Mouse (Mus musculus) MEL (cell line): ENCODE measurements around the gene Gm5426. TPM values are rescaled to one million over a fixed set of nuclear protein-coding genes. Genes with fewer than 3 reads are reported as not detected.

Source experiments
- DNase-seq: peaks from one replicate; pipeline ENCODE4 v3.0.0; 2011; ENCODE audit warnings: low read depth, low spot score
- H3K27ac ChIP-seq: 2 replicates; pipeline ENCODE4 v1.5.1; 2012; ENCODE audit warnings: low read depth, mild to moderate bottlenecking, control low read depth, low read length, moderate library complexity; ENCODE audit not compliant: control insufficient read depth
- H3K27me3 ChIP-seq, 2 experiments: fragments of 150-350 bp in 1 of 2; sonication (generic) in 1 of 2; 2 replicates each; pipeline ENCODE4 v1.6.1; 2012; ENCODE audit warnings: low read length in 2 of 2, mild to moderate bottlenecking in 2 of 2, improper control_type of control experiment in 1 of 2, moderate library complexity in 1 of 2; ENCODE audit not compliant: insufficient read depth in 2 of 2, control insufficient read depth in 1 of 2
- H3K36me3 ChIP-seq, 2 experiments: 2 replicates each; pipeline ENCODE4 v1.6.1; 2012 to 2014; ENCODE audit warnings: low read length in 2 of 2, improper control_type of control experiment in 1 of 2, inconsistent platforms in 1 of 2, mild to moderate bottlenecking in 1 of 2; ENCODE audit not compliant: insufficient read depth in 2 of 2, control insufficient read depth in 1 of 2
- H3K4me1 ChIP-seq, 2 experiments: fragments of 150-350 bp in 1 of 2; sonication (generic) in 1 of 2; 2 replicates each; pipeline ENCODE4 v1.6.1; 2012; ENCODE audit warnings: low read length in 2 of 2, improper control_type of control experiment in 1 of 2, mild to moderate bottlenecking in 1 of 2; ENCODE audit not compliant: insufficient read depth in 2 of 2, control insufficient read depth in 1 of 2
- H3K4me3 ChIP-seq, 2 experiments: fragments of 150-350 bp in 1 of 2; sonication (generic) in 1 of 2; 2 replicates each; pipeline ENCODE4 v1.5.1; 2012; ENCODE audit warnings: low read depth in 2 of 2, low read length in 2 of 2, mild to moderate bottlenecking in 2 of 2, moderate library complexity in 2 of 2, control low read depth in 1 of 2, improper control_type of control experiment in 1 of 2; ENCODE audit not compliant: control insufficient read depth in 1 of 2, insufficient read depth in 1 of 2
- H3K79me2 ChIP-seq: 2 replicates; pipeline ENCODE4 v1.6.1; 2012; ENCODE audit warnings: mild to moderate bottlenecking, low read length, moderate library complexity; ENCODE audit not compliant: control insufficient read depth, poor library complexity, insufficient read depth
- H3K9ac ChIP-seq: 2 replicates; pipeline ENCODE4 v1.6.1; 2012; ENCODE audit warnings: low read depth, mild to moderate bottlenecking, control low read depth, low read length, moderate library complexity; ENCODE audit not compliant: control insufficient read depth, poor library complexity, severe bottlenecking
- H3K9me3 ChIP-seq: fragments of 150-350 bp; sonication (generic); replicated peaks from 2 replicates; pipeline ENCODE4 v1.6.1; 2012; ENCODE audit warnings: mild to moderate bottlenecking, low read length, improper control_type of control experiment, moderate library complexity; ENCODE audit not compliant: insufficient read depth
- CTCF ChIP-seq, 3 experiments: IDR thresholded peaks in 2 of 3; conservative IDR thresholded peaks in 1 of 3; 2 replicates each; pipeline ENCODE4 v1.5.1; 2011 to 2012; ENCODE audit warnings: low read length in 3 of 3, low read depth in 2 of 3, mild to moderate bottlenecking in 2 of 3, improper control_type of control experiment in 1 of 3, inconsistent platforms in 1 of 3, mixed read lengths in 1 of 3, moderate library complexity in 1 of 3; ENCODE audit not compliant: control insufficient read depth in 1 of 3, insufficient read depth in 1 of 3, poor library complexity in 1 of 3, severe bottlenecking in 1 of 3
- EP300 ChIP-seq, 2 experiments: IDR thresholded peaks; 2 replicates each; pipeline ENCODE4 v1.6.1; 2011; ENCODE audit warnings: improper control_type of control experiment in 2 of 2, low read length in 2 of 2, low read depth in 1 of 2, mild to moderate bottlenecking in 1 of 2
- GABPA ChIP-seq: IDR thresholded peaks from 2 replicates; pipeline ENCODE4 v1.6.1; 2012; ENCODE audit warnings: low read depth, mild to moderate bottlenecking, inconsistent platforms, low read length, improper control_type of control experiment, moderate library complexity
- GATA1 ChIP-seq: IDR thresholded peaks from 2 replicates; pipeline ENCODE4 v1.6.1; 2011; ENCODE audit warnings: low read depth, low read length, improper control_type of control experiment
- MAX ChIP-seq: IDR thresholded peaks from 2 replicates; pipeline ENCODE4 v1.6.1; 2011; ENCODE audit warnings: low read length, improper control_type of control experiment
- MAZ ChIP-seq: IDR thresholded peaks from 2 replicates; pipeline ENCODE4 v1.6.1; 2012; ENCODE audit warnings: low read depth, mild to moderate bottlenecking, inconsistent platforms, low read length, improper control_type of control experiment
- MYB ChIP-seq: IDR thresholded peaks from 2 replicates; pipeline ENCODE4 v1.6.1; 2011; ENCODE audit warnings: mild to moderate bottlenecking, low read depth, low read length, improper control_type of control experiment
- MYC ChIP-seq: IDR thresholded peaks from 2 replicates; pipeline ENCODE4 v1.6.1; 2011; ENCODE audit warnings: low read depth, mild to moderate bottlenecking, low read length, improper control_type of control experiment, moderate library complexity
- NELFE ChIP-seq: IDR thresholded peaks from 2 replicates; pipeline ENCODE4 v1.6.1; 2011; ENCODE audit warnings: low read depth, low read length, improper control_type of control experiment
- POLR2A ChIP-seq, 2 experiments: IDR thresholded peaks; 2 replicates each; pipeline ENCODE4 v1.6.1; 2011 to 2012; ENCODE audit warnings: low read length in 2 of 2, mild to moderate bottlenecking in 2 of 2, control low read depth in 1 of 2, improper control_type of control experiment in 1 of 2, low read depth in 1 of 2, moderate library complexity in 1 of 2; ENCODE audit not compliant: control insufficient read depth in 1 of 2, insufficient read depth in 1 of 2, poor library complexity in 1 of 2
- POLR2AphosphoS2 ChIP-seq: IDR thresholded peaks from 2 replicates; pipeline ENCODE4 v1.6.1; 2011; ENCODE audit warnings: low read length, improper control_type of control experiment
- POLR2AphosphoS5 ChIP-seq: IDR thresholded peaks from 2 replicates; pipeline ENCODE4 v1.6.1; 2012; ENCODE audit warnings: low read depth, borderline replicate concordance, mild to moderate bottlenecking, inconsistent platforms, low read length, moderate library complexity, mixed read lengths
- RCOR1 ChIP-seq: IDR thresholded peaks from 2 replicates; pipeline ENCODE4 v1.6.1; 2012; ENCODE audit warnings: low read depth, mild to moderate bottlenecking, inconsistent platforms, low read length, improper control_type of control experiment
- TBP ChIP-seq: IDR thresholded peaks from 2 replicates; pipeline ENCODE4 v1.8.0; 2011; ENCODE audit warnings: low read depth, low read length, improper control_type of control experiment
- TCF12 ChIP-seq: IDR thresholded peaks from 2 replicates; pipeline ENCODE4 v1.6.1; 2014; ENCODE audit warnings: low read depth, mild to moderate bottlenecking, inconsistent platforms, low read length, improper control_type of control experiment, moderate library complexity
- USF1 ChIP-seq: IDR thresholded peaks from 2 replicates; pipeline ENCODE4 v1.6.1; 2014; ENCODE audit warnings: low read depth, mild to moderate bottlenecking, inconsistent platforms, low read length, improper control_type of control experiment, moderate library complexity
- ZMIZ1 ChIP-seq: IDR thresholded peaks from 2 replicates; pipeline ENCODE4 v1.6.1; 2012; ENCODE audit warnings: low read depth, mild to moderate bottlenecking, inconsistent platforms, low read length, improper control_type of control experiment, moderate library complexity
- ZNF384 ChIP-seq: IDR thresholded peaks from 2 replicates; pipeline ENCODE4 v1.6.1; 2012; ENCODE audit warnings: low read depth, mild to moderate bottlenecking, inconsistent platforms, low read length, improper control_type of control experiment
- polyA plus RNA-seq, 2 experiments: library from polyadenylated mRNA; stranded (reverse) in 1 of 2; unstranded in 1 of 2; fragments of >175 nt in 1 of 2; fragments of >200 nt in 1 of 2; gene quantifications; 2 replicates each; pipeline versions ENCODE4 v1.2.1 to v1.2.4; 2012; ENCODE audit warnings: low replicate concordance in 2 of 2, low read depth in 1 of 2; ENCODE audit not compliant: insufficient read length in 2 of 2, insufficient read depth in 1 of 2, missing spikeins in 1 of 2
- total RNA-seq: library from RNA; depleted of rRNA; stranded (reverse); fragments of 300-350 nt; gene quantifications from 2 replicates; pipeline ENCODE4 v1.2.3, GENCODE M21; 2012

The Gm5426 gene
- total and polyA plus RNA-seq, 3 experiments = 1.0 TPM; not detected in 2

DNA sequence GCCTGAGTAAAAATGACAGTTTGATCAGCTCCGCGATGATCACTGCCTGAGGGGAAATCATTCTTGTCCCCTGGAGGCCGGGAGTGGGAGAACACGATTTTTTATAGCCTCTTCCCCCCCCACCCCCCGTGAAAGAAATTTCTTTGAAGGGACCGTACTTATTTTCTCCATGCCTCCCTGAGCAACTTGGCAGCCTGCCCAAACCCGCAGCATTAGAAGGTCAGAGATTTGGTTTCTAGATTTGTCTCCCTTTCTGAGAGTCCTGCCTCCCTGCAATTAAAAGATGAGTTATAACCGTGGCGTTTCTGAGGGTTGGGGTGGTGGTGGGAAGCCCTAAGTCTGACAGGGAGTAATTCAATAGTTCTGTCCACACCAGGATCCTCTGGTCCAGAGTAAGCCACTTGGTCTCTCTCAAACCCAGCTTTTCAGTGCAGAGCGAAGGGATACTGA, 11.9 kb downstream of the Gm5426 start:
- H3K4me3 ChIP-seq = no peak overlapping the region
- H3K79me2 ChIP-seq = no peaks in the 10 kb centered on the region
- no peaks in the 10 kb centered on the region for H3K9me3 ChIP-seq
- no peak overlapping the region for H3K27ac ChIP-seq
- peaks cover 0 to 1% of the 10 kb centered on the region in 2 experiments; a peak in 1 of 4 replicates for H3K27me3 ChIP-seq
- H3K4me1 ChIP-seq = peaks cover 0 to 8% of the 10 kb centered on the region in 2 experiments; a peak in 2 of 4 replicates
- peak; percentile 84 for TF ChIP-seq RCOR1
- TF ChIP-seq MAZ = no peak
- DNase-seq = peak; percentile 36
- H3K9ac ChIP-seq = no peak overlapping the region
- H3K36me3 ChIP-seq = peaks cover 0 to 3% of the 10 kb centered on the region in 2 experiments; a peak in 2 of 4 replicates

DNA sequence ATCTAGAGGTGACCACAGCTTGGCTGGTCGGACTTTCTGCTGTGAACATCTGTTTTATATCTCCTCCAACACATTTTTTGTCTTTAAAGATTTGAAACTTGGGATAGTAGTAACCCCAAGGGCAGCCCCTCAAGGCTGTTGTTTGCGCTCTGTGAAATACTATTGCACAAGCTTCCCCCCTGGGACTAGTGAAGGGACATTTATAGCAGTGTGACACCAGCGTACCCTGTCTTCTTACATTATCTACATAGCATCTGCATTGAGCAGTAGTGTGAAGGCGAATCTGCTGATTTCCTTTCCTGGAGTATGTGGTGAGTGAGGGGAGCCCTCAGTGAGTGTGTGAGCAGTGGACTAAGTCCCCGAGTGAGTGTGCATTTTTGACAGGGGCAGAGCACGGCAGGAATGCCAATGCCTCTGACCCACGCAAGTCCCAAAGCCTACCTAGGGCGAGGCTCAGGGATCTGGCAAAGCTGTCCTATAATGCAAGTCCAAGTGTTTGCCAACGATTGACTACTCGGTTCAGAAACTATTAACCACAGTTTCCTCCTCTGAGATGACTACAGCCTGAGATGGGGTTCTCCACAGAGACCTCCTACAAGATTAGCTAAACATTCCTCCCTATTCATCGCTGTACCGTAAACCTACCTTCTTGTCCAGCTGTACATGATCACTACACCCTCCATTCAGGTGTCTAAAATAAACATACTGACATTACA, 14.2 kb downstream of the Gm5426 start:
- Histone ChIP-seq H3K27ac (no peak overlapping the region), H3K9ac (no peak overlapping the region), H3K27me3 (peaks cover 0 to 1% of the 10 kb centered on the region in 2 experiments; a peak in 1 of 4 replicates), H3K79me2 (no peaks in the 10 kb centered on the region), H3K36me3 (peaks cover 0 to 3% of the 10 kb centered on the region in 2 experiments; a peak in 2 of 4 replicates), H3K4me1 (peaks cover 0 to 8% of the 10 kb centered on the region in 2 experiments; a peak in 2 of 4 replicates), H3K9me3 (no peaks in the 10 kb centered on the region), H3K4me3 (no peak overlapping the region)
- TF ChIP-seq MYB (no peak), TCF12 (no peak), POLR2AphosphoS5 (no peak), NELFE (no peak), ZMIZ1 (no peak), CTCF (IDR thresholded peaks at IDR 0.05 in 2 of 3, conservative IDR thresholded peaks at IDR 0.05 in 1 of 3; ENCODE audit: control insufficient read depth in 1 of 3, insufficient read depth in 1 of 3, low read depth in 2 of 3, low read length in 3 of 3, poor library complexity in 1 of 3, severe bottlenecking in 1 of 3) (no peak), GABPA (no peak), ZNF384 (no peak), MYC (no peak), GATA1 (no peak), POLR2A (IDR thresholded peaks at IDR 0.05; ENCODE audit: control insufficient read depth in 1 of 2, insufficient read depth in 1 of 2, low read depth in 1 of 2, low read length in 2 of 2, poor library complexity in 1 of 2) (no peak), MAX (no peak), TBP (no peak), EP300 (IDR thresholded peaks at IDR 0.05; ENCODE audit: low read depth in 1 of 2, low read length in 2 of 2) (no peak), POLR2AphosphoS2 (no peak), USF1 (no peak)
- DNase-seq = no peak
